Mouse (Mus musculus) thymus, postnatal 25 days (tissue): ENCODE data around the gene Trim9.

Source experiments
- DNase-seq: peaks from one replicate; pipeline ENCODE4 v3.0.0; 2022

Trim9 gene

DNA sequence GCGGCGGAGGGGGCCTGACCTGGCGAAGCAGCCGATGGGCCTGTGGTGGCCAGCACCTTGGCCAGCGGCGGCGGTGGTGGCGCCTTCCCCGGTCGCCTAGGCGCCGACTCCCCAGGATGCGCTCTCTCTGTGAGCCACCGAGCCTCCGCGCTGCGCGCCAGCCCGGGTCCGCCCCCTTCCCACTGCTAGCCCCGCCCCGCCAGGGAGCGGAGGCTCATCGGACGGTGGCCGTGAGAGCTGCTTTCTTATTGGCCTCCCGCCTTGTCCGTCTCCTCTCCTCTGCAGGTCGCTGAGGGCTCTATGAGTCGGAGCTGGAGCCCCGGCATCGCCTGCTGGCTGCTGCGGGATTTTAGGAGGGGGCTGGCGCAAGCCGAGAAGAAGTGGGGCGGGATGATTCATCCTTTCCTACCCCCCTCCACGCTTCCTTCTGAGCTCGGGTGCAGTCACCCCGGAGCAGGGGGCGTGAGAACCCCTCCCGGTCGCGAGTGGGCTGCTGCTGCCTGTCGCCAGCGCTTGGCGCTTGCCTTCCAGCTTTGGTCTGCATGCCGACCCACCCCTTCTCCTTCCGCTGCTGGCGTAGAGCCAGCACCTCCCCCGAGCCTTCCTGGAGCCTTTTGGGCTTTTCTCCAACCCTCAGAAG lies at the start of gene Trim9:
TSS of gene Trim9 (minus strand) at position 413 of the 640 bp plus-strand sequence.
- DNase-seq: peak; percentile 86

DNA sequence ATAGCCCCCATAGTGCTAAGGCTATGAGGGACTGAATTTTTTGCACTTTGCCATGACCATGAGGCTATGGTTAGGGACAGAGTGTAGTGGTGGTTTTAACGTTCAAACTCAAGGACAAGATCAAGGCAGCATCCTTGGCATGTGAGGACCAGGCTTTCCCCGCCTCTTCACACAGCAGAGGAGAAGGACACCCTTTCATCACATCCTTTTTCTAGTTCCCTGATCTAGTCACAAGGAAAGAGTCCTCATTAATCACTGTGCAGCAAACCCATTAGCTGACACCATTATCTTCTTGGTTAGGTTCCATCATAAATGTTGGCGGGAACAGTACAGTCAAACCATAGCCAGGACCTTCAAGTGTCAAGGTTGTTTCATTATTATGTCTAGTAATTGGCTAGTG lies 47.6 kb upstream of the Trim9 start:
- no peak for DNase-seq

DNA sequence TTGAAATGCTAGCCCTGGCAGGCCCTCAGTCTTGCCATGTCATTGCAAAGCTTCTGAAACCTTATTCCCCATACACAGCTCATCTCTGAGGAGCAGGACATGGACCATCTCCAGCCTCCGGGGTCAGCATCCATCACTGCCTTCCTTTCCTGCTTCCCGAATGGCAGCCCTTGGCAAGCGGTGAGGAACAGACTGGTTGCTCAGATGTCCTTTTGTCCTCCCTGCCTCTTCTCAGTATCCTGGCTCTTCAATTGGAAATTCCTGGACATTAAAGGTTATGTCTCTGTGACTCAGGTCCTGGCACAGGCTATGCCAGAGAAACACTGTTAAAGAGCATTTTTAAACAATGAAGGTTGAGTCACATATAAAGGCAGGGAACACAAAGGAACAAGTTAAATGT lies 43.8 kb upstream of the Trim9 start:
- no peak for DNase-seq

DNA sequence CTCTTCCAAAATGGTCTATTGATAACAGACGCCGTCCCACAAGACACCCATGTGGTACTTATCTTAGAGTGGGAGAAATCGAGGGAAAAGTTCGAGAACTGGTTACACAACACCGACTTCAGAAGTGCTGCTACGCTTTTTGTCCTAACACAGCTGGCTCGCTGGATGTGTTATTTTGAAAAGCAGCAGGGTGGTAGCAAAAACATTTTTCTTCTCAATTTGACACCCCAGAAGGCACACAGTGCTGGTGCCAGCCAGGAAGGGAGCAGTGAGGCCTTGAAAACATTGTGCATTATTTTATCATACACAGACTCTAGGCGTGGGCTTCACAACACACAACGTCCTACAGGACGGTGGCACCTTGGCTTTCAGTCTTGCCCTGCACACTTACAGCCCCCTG lies 27.6 kb upstream of the Trim9 start:
- DNase-seq: no peak

DNA sequence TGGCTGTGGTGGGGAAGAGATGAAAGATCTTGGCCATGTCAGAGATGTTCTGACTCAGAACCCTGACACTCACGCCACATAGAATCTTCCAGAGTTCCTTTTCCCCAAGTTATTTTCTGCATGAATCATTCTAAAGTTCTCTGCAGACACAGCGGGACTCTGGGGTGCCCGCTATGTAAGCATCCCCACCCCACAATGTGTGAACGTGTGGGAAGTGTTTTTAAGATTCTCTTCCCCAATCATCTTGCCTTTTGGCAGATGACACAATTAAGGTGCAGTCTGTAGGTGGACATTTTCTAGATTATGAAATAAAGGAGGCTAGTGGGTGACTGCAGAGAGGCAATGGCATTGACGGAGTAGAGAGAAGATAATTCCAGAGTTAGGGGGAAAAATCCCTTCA lies 25.5 kb upstream of the Trim9 start:
- no peak for DNase-seq

DNA sequence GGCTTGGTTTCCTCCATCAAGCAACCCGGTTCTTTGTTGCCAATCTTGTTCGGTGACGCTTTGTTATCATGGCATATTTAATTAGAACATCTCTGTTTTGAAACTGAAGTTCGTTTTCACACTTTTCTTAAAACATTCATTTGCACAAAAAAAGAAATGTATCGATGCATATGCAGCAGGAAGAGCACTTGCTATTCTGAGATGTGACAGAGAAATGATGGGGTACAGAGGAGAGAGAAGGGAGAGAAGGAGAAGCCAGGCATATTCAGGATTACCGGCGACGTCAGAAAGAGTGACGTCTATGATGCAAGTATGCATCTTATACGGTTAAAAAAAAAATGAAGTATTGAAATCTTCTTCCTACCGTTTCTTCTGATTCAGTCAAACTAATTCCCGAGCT lies 21.9 kb upstream of the Trim9 start:
- no peak for DNase-seq

DNA sequence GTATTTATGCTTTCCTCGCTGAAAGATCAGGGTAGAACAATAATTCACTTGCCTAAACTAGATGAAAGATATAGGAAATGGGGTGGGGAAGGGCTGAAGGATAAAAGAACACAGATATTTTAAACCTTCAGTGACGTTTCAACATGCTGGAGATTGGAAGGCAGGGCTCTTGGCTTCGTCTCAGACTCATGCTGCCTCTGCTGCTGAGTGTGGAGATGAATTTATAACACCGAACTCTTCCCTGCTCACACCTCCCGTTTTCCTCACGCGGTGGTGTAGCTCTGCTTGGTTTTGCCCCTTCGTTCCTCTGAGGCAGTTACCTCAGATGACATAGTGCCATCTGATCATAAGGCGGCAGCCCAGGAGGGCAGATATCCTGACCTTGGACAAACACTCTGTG lies 21.4 kb upstream of the Trim9 start:
- DNase-seq: no peak

DNA sequence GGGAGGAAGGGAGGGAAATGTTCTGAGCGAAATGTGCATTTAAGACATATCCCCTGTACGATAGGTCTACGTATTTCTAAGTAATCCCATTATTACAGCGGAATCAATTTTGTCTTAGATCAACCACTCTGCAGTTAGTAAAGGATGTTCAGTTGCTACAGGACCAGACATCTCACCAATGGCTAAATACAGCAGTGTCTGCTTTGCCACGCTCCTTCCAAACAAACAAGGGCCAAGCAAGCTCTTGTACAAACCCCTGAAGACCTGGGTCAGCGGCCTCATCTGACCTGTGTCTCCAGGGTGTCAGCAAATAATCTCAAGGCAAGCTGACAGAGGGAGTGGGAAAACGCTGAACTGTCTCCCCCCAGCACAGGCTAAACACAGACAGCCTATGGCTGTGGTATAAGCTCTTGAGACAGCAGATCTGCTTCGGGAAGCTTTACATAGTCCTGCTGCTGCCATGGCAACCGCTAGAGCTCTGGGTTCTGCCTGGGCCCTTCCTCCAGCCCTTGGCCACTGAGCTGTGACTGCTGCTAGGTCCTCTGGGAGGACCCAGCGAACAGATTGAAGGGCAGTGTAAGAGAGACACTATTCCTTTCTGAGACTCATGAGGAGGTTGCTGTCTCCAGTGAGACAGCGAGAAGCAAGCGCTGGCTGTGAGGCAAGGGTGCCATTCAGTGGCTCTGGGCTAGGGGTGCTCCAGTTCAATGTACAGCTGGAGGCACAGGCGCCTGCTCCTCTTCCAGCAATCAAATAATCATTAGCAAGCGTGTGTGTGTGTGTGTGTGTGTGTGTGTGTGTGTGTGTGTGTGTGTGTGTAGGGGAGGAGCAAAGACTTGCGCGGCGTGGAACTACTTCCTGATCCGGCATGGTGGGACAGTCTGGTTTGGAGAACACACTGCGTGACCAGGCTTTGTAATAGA lies 20.2 kb upstream of the Trim9 start:
- DNase-seq: no peak

DNA sequence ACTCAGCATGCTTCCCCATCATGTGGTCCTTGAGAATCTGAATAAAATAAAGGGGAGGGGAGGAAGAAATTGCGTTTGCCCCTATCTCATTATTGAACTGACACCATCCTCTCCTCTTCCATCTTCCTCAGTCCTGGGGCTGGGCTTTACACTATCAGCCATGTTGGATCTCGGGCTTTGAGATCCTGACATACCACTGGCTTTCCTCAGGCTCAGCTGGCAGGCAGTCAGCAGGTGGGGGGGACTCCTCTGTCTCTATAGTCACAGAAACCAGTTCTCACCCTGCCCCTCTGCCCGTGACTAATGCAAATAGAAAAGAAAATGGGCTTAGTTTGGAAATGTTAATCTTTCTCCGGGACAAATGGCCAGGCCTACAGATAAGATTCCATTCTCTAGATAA lies 15.6 kb upstream of the Trim9 start:
- no peak for DNase-seq

DNA sequence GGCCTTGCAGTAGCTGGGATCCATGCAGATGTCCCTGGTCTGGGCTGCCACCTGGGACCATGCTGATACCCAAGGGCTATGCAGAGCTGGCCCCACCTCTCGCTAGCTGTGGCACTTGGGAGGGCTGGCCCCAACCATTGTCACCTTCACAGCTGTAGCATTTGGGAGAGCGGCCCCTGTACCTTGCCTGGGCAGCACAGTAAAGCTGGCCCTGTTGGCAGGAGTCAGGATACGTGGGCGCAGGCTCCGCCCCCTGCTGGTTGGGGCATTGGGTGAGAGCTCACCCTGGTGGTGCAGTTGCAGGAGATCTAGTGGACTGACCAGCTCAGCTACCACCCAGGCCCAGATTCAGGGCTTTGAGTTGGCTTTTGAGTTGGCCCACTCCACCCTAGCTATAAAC lies 12.9 kb upstream of the Trim9 start:
- peak; percentile 22 for DNase-seq

DNA sequence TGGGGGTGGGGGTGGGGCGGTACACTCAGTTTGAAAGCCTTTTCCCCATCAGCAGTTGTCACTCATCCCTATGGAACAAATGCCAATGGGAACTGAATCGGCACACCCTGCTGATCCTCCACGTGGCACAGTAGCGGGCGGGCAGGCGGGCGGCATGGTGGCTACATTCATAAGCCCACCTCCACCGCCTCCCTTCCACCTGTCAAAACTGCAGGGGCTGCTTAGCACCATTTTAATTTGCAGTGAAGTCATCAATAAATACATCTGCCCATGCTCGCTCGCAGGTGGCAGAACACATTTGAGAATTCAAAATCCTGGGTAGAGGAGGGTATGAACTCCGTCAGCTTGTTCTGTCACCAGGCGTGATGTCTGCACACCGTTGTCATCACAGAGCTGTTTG lies 12.0 kb upstream of the Trim9 start:
- no peak for DNase-seq

DNA sequence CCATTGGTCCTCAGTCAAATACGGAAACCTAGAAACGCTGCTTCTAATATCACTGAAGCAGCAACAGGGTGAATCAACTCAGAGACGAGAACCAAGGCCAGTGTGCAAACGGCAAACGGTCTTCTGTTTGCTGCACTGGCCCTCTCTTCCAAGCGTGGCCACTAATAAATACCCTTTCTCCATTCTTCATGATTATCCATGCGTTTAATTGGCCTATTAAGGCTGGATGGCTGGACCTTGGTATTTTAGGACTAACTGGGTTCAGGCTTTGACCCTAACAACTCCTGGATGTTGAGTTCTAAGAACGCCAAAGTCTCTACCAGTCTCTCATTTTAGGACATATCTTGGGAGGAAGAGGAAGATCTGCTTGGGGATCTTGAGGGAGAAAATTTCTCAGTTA lies 7.5 kb upstream of the Trim9 start:
- DNase-seq: no peak

DNA sequence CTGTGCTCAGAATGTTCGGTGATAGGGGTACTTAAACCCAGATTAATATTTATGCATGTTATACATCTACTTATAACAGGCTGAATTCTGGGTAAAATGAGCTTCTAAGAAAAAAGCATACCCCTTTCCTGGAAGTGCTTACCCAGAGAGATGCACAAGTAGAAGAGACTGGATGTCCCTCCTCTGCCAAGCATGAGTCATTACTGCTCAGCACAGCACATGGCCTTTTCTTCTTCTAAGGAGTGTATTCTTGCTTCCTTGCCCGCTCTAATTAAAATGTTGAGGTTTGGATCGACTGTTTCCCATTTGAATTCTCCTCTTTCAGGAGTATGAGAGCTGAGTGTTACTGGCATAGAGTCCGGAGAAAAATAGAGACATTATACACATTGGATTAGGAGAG lies 3.1 kb upstream of the Trim9 start:
- DNase-seq: no peak

DNA sequence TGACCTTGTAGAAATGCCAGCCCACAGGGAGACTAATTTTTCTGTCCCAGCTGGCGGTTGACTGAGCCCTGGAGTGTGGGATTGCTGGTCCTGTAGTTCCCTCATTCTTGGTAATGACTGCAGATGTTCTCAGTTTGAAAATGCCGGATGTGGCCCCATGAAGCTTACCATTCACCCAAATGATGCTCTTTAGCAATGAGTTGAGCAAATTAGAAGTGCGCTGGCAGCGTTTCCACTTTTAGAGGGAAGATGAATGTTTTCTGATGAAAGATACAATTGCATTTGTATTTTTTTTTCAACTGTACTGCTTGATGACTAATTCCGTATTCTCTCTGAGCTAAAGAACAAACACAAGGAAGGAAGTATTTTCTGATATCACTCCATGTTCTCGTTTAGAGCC lies 2.4 kb upstream of the Trim9 start:
- no peak for DNase-seq

DNA sequence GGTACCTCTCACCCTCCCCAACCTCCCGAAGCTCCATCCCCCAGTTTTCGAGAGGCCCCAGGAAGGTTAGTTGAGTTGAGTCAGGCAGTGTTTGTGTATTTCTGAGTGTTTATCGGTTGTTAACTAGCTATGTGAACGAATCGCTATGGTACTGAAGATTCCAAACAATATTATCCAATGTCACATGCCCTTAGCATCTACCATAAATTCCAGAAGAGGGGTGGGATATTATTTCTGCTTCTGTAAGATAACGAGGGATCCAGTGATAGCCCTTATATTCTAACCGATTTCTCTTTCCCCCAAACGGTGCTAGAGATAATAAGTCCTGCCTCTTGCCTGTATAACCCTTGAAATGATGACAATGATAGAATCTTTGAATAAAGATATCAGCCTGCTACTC lies 612 bp upstream of the Trim9 start:
- no peak for DNase-seq

DNA sequence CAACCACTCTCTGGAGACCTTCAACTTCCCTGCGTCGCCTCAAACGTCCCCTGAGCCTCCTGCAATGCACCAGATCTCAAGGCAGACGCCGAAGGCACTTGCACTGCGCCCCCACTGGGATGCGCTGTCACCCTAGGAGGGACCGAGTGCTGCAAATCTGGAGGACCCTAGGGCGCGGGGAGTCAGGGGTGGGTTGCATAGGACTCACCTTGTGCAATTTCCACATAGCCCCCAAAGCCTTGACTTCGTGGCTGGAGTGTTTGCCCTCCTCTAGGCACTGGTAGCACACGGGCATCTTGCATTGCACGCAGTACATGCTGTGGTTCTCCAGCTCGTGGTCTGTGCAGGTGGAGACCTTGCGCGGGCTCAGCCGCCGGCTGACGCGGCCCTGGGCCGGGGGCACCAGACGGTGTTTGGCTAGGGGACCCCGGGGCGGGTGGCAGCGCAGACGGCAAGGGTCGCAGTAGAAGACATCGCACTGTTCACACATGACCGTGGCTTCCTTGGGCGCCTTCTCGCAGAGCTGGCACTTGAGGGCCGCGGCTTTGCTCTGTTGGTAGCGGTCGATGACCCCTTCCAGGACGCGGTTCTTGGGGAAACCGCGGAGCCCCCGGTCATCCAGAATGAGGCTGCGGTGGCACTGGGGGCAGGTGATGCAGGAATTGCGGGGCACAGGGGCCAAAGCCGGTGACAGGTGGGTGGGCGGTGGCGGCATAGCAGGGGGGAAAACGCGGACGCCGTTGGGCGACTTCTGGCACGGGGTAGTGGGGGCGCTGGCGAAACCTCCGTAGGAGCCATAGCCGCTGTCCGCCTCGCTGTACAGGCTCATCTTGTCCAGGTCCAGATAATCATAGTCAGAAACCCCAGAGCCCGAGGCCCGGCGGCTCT lies 1.0 kb downstream of the Trim9 start:
- DNase-seq: no peak

DNA sequence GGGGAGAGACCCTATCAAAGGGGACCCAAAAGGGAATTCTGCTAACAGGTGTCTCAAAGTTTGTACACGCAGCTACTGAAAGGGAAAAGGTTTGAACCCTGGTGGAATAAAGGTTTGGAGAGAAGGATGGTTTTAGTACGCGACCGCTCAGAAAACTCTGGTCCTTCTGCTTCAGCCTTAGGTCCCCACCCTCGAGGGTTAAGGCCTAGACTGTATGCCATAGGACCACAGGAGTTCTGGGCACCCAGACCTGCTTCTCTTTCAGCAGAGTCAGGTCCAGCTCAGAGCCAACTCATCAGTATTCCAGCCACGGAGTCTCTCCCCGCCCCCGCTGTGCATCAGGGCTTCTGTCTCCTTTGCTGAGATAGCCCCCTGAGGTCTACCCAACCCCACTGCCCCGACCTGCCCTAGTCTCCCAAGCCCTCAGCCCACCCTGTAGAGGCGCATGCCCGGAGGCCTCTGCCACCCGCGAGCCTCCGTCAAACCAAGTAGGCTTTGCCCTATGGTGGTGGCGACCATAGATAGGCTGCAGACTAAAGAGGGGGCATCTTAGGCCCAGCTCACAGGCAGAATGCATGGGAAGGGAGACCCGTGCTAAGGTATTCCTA lies 1.8 kb downstream of the Trim9 start:
- no peak for DNase-seq

DNA sequence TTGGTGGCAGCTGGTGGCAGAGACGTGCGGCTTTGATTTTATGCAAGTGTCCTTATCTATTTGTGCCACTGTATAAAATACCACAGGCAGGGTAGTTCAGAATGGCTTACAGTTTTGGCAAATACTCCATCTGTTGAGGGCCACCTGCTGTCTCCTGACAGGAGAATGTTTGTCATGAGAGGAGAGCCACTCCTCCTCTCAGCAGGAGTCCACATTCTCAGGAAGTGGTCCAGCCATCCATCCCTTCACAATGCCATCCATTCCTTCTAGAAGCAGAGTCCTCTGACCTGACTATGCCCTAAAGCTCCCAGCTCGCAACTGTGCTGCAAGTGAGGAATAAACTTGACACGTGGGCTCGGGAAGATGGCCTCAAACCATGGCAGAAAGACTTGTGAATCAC lies 12.2 kb downstream of the Trim9 start:
- no peak for DNase-seq

DNA sequence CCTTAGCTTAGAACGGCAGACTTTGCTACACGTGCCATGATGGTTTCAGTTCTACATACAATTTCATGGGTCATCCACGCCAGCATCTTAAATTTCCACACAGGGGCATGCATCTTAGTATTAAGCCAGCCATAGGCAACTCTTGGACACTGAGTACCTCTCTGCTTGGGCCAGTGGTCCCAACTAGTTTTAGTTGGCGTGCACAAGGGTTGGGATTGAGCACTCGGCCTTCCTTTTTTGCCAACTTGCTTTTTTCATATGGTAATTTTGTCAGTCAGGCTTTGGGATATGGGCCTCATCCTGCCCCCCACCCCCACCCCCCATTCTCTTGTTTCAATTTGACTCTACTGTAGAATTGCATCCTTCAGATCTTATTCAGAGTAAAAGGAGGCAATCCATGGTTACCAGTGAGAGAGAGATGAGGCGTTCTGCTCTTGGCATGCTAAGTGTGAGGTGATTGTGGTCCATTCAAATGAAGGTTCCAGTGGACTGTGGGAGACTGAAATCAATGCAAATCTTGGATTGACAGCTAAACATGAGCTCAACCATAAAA lies 14.1 kb downstream of the Trim9 start:
- DNase-seq: no peak

DNA sequence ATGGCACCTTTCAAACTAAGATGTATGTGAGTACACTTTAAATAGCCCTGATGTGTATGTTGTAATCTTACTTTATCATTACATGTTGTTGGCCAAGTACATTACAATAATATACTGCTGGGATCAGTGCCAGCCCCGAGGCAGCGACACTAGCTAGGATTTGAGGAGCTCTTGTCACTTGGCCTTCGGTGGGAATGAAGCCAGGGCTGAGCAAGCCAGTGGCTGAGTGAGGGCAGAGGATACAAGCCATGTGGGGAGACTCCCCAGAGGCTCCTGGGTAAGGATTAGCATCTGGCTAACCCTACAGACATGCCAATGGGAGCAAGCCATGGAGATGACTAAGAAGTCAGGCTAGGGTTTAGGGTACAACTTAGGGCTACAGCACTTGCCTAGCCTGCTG lies 18.4 kb downstream of the Trim9 start:
- no peak for DNase-seq

DNA sequence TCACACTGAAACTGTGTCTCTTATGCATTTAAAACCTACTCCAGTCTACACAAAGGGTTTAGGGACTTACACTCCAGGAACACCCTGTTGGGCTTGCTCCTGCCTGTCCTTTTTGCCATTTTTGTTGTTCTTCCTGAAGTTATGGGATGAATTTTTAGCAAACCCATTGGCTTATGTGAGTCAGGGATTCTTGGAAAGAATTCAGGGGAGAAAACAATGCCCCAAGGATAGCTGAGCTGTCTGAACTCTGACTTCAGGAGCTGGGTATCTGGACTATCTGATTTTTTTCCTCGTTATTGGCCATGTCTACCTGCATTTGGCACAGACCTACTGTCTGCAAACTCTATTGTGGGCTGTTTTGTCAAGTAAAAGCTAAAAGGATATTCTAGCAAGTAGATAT lies 20.5 kb downstream of the Trim9 start:
- no peak for DNase-seq

DNA sequence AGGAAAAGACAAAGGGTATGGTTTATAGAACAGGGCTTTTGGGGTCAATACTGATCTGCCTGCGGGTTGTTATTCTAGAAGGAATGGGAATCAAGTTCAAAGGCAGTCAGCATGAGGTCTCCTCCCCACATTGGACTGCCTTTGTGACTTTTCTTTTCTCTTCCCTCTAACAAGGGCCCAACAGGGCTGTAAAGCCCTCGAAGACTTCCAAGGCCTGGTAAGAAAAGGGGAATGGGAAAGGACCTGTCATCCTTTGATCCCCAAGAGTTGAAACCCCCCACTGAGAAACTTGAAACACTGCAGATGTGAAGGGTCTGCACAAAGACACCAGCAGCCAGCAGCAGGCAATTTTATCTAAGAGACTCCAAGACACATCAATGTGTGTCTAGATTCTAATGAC lies 21.0 kb downstream of the Trim9 start:
- DNase-seq: no peak

DNA sequence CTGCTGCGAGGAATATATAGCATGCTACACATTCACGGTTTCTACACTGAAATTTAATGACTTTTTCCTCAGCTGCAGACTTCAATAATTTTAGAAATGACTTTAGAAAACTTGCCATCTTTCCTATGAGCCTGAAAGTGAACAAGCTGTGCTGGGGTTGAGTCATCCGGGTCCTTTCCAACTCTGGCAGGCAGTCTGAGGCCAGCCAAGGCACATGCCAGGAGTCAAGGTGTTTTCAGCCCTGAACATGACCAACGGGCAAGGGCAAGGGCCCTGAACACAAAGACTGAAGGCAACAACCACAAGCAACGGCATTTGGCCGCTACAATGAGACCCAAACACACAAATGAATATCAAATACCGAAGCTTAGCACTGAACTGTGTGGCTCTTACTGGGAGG lies 21.6 kb downstream of the Trim9 start:
- DNase-seq: no peak
